Mouse (Mus musculus) c-Kit-positive CD71-positive TER-119-negative erythroid progenitor cells, embryonic 14.5 days (primary cell): Measurements from ENCODE around the gene Tcf21.

ENCODE experiments used
- DNase-seq: peaks from one replicate; pipeline ENCODE4 v3.0.0-alpha.2; 2013; ENCODE audit warnings: low read depth

Gene Tcf21

DNA sequence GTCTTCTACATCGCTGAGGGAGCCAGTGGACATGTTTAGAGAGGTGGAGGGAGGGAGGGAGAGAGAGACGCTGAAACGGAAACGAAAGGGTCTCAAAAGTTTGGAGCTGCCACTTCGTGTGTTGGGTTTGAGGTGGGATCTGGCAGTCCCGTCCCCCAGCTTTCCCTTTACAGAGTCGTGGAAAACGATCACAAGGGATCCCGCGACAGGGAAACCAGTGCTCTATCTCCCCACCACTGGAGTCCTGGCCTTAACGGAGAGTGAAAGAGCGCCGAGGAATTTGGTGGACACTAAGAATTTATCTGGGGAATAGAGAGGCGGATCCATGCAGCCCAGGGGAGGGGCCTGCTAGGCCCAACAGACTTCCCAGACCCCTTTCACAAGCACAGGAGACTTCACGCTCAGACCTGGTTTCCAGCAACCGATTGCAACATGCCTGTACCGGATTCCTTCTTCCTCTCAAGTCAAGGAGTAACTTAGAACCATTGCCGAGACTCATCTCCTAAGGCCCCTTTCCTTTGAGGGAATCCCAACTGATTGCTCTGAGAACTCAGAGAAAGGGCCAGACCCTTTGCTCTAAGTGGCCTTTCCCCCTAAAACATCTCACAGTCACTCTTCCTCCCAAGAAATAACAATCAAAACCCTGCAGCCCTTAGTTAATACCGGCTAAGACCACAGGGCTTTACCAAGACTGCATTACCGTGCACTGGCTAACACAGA lies at the start of gene Tcf21:
TSS of gene Tcf21 (minus strand) at position 304 of the 720 bp plus-strand sequence.
- DNase-seq, result no peak

GRCm38 (mm10) chr10:22868386-22868918 lies 48.5 kb upstream of the Tcf21 start:
- no peak for DNase-seq

GRCm38 (mm10) chr10:22867210-22867609 lies 47.2 kb upstream of the Tcf21 start:
- DNase-seq, result no peak

DNA sequence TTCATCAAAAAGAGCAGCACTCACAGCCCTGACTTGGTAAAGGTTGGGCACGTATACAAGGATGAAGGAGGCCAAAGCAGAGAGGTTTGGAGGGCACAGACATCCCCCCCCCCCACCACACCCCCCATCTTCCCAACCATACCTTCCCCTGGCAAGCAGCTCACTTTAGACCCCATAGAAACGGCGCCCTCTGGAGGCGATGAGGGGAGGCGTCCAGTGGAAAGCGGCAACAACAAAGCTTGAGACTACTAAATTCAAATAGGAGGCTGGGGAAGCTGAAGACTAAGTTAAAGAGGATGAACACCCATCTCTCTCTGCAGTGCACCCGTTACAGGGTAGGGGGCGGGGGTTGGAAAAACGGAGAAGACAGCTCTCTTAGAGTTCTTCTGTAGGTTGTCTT lies 38.1 kb upstream of the Tcf21 start:
- no peak for DNase-seq

GRCm38 (mm10) chr10:22854330-22854729 lies 34.4 kb upstream of the Tcf21 start:
- no peak for DNase-seq

DNA sequence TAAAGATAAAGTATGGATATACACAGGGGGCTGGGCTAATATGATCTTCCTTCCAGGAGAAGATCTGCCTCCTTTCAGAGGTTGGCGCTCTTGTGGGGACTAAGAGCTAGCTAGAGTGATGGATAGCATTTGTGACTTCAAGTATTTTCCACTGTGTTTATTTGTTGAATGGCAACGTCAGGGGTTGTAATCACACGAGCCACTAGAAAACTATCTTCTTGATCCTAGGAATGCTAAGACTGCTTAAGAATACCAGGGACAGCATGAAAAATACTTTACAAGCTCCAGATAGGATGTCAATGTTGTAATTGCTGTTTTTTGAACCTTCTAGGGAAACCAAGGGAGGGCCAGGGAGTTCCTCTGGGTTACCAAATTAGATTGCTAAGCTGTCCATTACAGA lies 25.4 kb upstream of the Tcf21 start:
- no peak for DNase-seq

DNA sequence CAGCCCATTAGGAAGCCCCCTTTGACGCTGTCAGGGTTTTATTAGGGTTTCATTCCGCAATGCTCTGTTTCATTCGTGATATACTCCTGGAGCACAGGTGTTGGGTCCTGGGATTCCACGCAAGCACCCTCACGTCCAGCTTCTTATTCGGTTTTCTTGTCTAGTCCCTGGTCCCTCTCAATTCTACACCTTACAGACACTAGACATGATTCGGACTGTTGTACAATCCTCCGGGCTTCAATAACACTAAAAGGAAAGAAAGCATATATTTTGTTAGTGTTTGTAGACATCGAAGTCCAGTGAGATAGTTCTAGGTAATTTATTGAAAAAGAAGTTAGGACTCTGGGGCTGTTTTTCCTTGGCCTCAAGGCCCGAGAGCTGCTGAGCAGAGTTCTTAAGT lies 24.8 kb upstream of the Tcf21 start:
- DNase-seq, result no peak

- no peak for DNase-seq
Measured at GRCm38 (mm10) chr10:22843440-22844361, 23.7 kb upstream of the Tcf21 start.

DNA sequence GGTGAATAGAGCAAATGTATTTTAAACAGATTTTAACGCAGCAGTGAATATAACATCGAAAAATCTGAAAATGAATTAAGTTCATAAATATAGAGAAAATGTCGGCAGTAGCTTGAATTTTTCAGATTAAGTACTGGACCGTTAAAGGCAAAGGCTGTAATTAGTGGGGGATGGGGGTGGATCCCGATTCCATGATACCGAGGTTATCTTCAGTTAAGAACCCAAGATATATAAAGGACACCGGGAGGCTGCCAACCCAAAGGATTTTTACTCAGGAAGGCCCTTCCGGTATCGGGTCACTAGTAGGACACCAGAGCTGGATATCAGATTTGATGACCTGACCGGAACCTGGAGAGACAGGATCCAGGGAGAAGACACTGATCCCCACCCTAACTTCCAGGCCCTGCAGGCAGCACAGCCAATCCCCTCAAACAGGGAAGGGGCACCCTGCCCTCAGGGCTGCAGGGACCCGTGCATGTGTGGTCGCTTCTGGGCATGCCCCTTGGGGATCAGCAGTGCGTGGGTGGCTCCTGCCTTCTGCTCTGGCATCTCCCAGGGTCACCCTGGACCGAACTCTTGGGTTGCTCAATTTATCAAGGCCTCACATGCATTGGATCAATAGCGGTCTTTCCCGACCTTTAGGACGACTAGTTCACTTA lies 22.9 kb upstream of the Tcf21 start:
- DNase-seq, result no peak

DNA sequence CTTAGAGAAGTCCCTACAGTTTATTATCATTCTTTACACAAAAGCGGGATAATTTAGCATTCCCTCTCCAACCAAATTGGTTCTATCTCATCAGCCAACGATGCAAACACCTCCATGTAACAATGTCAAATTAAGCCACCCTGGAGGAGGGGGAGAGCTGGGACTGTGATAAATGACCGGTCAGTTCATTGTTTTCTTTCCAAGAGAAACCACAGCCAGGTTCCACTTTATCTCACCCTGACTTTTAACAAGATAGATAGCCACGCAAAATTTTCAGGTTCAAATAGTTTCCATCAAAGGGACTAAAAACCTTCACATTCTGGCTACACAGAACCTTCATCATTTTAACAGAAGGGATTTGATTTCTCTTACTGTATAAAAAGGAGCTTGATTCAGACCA lies 22.1 kb upstream of the Tcf21 start:
- no peak for DNase-seq

DNA sequence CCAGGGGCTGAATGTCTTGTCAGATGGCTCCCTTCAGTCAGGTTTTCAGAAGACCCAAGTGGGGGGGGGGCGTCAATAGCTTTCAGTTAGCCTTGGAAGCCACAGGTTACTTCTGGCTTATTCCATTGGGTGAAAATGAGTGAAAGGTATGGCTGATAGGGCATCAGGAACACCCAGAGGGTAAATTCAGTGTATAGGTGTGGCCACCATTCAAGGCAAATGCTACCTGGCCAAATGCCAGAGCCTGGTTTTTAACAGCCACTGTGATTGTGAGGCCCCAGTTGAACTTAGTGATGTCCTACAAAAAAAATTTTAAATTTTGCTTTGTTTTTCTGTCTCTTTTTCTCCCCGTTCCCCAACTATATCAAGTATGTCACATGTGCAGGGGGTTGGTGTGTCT lies 6.3 kb upstream of the Tcf21 start:
- no peak for DNase-seq

DNA sequence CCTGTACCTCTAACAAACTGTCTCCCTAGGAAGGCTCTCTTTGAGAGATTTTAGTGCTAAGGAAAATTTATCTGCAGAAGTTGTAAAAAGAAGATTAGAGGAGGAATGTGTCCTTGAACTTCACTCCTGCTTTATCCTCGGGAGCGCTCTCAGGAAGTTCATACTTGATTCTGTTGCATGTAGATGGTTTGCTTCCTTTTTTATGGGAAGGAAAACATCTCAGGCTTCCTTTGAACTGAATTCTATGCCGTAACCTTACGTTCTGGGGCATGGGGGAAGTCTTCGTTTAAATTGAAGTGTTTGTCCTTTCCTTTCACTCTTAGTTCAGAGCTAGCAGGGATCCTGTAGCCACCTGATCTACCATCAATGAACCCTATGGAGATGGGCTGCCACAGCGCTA lies 2.9 kb upstream of the Tcf21 start:
- no peak for DNase-seq

- DNase-seq, result no peak
Measured at GRCm38 (mm10) chr10:22822486-22822885, 2.5 kb upstream of the Tcf21 start.

- no peak for DNase-seq
Measured at GRCm38 (mm10) chr10:22821709-22822108, 1.7 kb upstream of the Tcf21 start.

DNA sequence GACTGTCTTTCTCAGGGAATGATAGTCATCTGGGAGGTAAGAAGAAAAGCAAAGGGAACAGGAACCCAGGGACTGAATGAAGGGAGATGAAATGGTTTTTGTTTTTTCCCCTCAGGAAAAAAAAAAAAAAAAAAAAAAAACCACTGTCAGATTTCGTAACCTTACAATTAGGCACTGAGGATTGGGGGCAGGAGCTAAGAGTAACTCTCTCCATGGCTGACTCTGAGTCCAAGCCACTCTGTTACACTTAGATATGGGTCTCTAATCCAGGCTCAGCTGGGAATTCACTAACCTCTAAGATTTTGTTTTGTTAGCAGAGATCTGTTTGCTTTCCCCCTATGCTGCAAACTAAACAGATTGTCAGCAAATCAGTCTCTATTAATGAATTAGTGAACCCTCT lies 1.3 kb upstream of the Tcf21 start:
- DNase-seq, result no peak

DNA sequence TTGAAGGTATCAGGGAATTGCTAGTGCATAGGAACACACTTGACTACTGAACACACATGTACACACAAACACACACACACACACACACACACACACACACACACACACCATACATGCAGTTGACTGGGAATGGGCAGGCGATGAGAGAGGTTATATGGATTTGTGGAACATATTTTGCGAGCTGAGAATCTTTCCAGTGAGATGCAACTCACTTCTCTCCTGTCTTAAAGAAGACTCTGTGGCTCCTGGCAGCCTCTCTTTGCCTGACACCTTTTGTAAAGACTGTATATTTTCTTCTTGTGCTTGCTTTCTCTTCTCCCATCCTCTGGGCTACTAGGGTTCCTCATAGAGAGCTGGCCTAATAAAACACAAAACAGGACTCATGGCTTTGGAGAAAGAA lies 867 bp upstream of the Tcf21 start:
- DNase-seq, result no peak

- no peak for DNase-seq
Measured at GRCm38 (mm10) chr10:22819239-22819870, 619 bp downstream of the Tcf21 start.

- DNase-seq, result no peak
Measured at GRCm38 (mm10) chr10:22818600-22819238, 1.3 kb downstream of the Tcf21 start.

GRCm38 (mm10) chr10:22817976-22818375 lies 2.0 kb downstream of the Tcf21 start:
- DNase-seq, result no peak

- no peak for DNase-seq
Measured at GRCm38 (mm10) chr10:22817561-22817960, 2.4 kb downstream of the Tcf21 start.

DNA sequence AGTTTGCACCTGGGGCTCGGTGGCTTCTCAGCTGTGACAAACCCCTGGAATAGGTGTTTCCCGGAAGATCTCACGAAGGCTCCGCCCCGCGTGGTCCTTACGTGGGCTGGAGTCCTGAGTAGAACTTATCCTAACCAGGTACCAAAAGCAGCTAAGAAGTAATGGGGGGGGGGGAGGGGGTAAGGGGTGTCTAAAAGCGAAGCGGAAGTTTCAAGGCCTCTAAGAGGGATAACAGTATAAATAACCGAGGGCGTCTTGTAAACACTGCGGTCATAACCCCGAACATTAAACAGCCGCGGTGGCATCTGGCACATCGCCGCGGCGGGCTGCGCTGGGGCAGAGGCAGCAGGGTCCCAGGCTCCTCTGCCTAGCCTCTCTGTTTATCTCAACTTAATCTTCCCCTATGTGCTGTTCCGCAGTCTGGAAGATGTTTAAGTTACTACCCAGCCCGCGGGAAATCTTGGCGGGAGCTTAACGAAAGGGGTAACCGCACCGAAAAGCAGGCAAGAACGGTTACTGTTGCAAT lies 3.7 kb downstream of the Tcf21 start:
- no peak for DNase-seq
